Mouse (Mus musculus) bone marrow, adult 2 months (tissue): ENCODE results near the gene C130026I21Rik. TPM values are rescaled to one million over a fixed set of nuclear protein-coding genes. Genes with fewer than 3 reads are reported as not detected.
"Not testable (repeated sequence)": the region's sequence is repeated elsewhere in the genome, so short reads cannot be mapped to it uniquely, and the experiment has no call there.

ENCODE experiments used
- H3K27ac ChIP-seq: fragments of 200-500 bp; 2 replicates; pipeline ENCODE4 v1.5.1; 2012; ENCODE audit warnings: low read depth, mild to moderate bottlenecking, control low read depth, inconsistent platforms, low read length; ENCODE audit not compliant: control insufficient read depth, poor library complexity, insufficient read depth
- H3K4me1 ChIP-seq: fragments of 200-500 bp; 2 replicates; pipeline ENCODE4 v1.6.1; 2011; ENCODE audit warnings: low read length; ENCODE audit not compliant: control insufficient read depth, insufficient read depth
- H3K4me3 ChIP-seq: fragments of 200-500 bp; replicated peaks from 2 replicates; pipeline ENCODE3; 2011; ENCODE audit warnings: mild to moderate bottlenecking, low read depth, low read length, control low read depth; ENCODE audit not compliant: control insufficient read depth
- WGBS: fragments of 180-500 bp; shearing (Covaris S2); methylation state at CpG from one replicate; pipeline ENCODE4 v1.1.7; 2018; 5-methylcytosine and 5-hydroxymethylcytosine counted together
- polyA plus RNA-seq: library from polyadenylated mRNA; stranded (reverse); fragments of >200 nt; gene quantifications from 2 replicates; pipeline ENCODE4 v1.2.4, GENCODE M21; 2011; ENCODE audit warnings: low replicate concordance; ENCODE audit not compliant: missing spikeins, insufficient read depth, insufficient read length

Gene C130026I21Rik
- polyA plus RNA-seq, 1 experiment: 11.7 TPM

DNA sequence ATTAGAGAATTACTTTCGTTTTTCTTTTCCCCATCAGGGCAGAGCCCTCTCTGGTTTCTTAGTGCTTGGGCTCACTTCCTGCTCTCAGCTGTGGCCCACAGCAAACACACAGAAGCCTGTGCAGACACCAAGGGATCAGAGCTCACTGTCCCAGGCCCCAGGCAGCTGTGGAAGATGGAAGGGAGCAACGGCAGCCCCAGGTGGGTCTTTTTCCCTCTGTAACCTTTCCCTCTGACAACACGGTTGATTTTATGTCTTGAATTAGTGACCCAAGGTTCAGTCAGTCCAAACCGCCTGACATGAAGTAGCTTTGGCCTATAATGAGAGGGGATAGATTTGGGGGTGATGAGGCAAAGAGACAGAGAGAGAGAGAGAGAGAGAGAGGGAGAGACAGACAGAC is 70.8 kb downstream of the C130026I21Rik start:
- not testable (repeated sequence) for H3K4me3 ChIP-seq, H3K4me1 ChIP-seq, H3K27ac ChIP-seq
- 81% methylated on average over 3 of the region's 4 CpGs for WGBS

DNA sequence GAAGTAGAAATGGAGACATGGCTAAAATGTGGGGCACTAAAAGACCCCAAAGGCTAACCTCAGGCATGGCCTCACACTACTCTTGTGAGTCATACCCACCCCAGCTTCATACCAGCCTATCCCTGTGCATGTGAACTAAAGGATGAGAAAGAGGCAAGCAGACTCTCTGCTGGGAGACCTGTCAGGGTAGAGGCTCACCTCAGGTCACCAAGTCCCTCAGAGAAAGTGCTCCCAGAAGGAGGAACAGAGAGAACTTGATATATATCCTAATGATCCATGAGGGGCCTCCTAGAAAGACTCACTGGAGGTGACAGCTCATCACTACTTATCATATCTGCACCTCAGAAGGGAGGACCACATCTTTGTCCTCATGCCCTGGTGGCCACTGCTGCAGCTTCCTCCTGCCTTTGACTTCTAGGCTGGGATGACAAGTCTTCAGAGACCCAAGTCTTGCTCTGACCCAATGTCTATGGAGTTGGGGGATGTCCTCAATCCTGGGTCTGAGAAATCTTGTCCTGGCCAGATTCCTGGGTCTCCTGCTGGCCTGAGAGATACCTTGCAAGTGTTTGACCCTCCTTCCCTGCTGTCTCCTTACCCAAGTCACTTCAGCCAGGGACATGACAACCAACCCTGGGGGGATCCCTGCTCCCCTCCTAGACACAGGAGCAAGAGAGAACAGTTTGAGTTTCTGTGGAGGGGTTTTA is 71.6 kb downstream of the C130026I21Rik start:
- H3K27ac ChIP-seq, H3K4me3 ChIP-seq, H3K4me1 ChIP-seq: not testable (repeated sequence)

DNA sequence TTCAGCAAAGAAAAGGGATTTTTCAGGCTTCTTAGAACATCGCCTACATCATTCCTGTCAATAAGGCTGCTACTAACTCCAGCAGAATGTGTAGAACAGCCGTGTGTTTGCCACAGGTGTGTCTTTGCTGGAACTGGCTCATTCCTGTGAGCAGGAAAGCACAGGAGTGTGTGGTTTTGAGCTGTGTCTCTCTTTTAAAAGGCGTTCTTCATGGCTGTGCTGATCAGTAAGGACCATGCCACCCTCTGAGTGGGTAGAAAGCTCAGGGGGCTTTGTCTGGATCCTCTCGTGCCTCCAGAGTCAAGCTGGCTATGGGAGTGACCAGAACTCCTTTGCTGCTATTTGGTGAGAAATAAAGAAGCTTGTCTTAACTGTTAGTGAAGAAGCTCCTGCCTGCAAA is 73.6 kb downstream of the C130026I21Rik start:
- not testable (repeated sequence) for H3K27ac ChIP-seq, H3K4me3 ChIP-seq, H3K4me1 ChIP-seq
- WGBS: 57% methylated on average over 4 of the region's 4 CpGs

DNA sequence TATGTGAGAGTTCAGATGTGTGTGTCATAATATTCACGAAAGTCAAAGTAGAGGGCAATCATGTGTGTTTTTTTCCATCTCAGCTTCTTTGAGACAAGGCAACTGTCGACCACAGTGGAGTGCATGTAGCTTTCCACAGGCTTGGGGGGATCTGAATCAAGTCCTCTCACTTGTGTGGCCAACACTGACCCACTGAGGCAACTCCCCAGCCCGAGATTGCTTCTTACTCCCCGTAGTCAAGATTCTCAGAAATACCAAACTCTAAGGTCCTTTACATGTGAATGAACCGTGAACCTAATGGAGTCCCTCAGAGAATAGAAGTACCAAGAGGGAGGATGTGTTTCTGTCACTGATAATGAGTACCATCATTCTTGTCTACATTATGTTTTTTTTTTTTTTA is 76.6 kb downstream of the C130026I21Rik start:
- 64% methylated on average over 5 of the region's 5 CpGs for WGBS

DNA sequence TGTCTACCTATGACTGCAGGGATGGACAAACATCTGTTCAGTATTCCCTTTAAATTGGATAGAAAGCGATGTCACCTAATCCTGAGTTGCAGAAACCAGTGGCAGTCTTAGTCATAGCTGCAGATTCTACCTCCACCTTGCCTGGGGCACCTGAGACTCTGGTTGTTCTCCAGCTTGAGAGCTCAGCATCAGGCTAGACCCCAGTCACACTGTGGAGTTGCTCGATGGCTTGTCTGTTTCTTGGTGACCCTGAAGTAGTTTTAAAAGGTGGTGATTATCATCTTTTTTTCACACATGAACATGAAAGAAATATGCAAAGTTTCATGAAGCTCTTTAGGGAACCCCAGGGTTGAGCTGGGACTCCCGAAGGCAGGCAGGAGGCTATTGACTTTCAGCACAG is 88.4 kb downstream of the C130026I21Rik start:
- not testable (repeated sequence) for H3K27ac ChIP-seq, H3K4me3 ChIP-seq, H3K4me1 ChIP-seq
- 87% methylated on average over 2 of the region's 3 CpGs for WGBS

More for the DNA sequence above, 76.6 kb downstream of the C130026I21Rik start:
- H3K4me3 ChIP-seq, H3K4me1 ChIP-seq, H3K27ac ChIP-seq: not testable (repeated sequence)

DNA sequence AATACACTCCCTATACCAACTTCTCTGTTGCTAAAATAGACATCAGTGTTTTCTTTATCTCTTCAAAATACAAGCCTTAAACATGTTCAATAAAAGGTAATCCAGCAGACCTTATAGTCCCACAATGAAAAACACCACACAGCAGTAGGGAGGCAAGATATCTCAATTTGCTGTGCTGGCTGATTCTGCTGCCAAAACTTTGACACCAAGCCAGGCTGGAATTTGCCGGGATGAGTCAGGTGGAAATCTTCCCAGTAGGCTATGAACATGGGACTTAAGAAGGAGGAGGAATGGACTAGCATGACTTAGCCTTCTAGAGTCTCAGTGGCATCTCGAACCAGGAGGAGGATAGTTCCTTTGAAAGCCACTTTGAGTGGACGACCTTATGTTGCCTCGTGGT is 91.4 kb downstream of the C130026I21Rik start:
- H3K4me1 ChIP-seq, H3K4me3 ChIP-seq, H3K27ac ChIP-seq: not testable (repeated sequence)
- 80% methylated on average over 4 of the region's 4 CpGs for WGBS

DNA sequence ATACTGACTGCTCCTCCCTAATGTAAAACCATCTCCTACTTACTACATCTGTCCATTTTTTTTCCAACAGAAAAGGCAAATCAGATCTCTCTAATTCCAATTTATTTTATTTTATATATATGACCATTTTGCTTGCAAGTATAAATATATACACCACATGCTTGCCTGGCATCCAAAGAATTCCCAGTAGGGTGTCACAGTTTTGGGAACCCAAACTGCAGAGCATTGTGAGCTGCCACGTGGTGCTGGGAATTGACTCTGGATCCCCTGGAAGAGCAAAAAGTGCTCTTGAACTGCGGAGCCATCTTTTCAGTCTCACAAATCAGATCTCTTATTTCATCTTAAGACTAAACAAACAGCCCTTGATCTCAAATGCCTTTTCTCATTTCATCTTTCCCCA is 107.5 kb downstream of the C130026I21Rik start:
- not testable (repeated sequence) for H3K4me3 ChIP-seq
- 56% methylated on average over 2 of the region's 2 CpGs for WGBS

DNA sequence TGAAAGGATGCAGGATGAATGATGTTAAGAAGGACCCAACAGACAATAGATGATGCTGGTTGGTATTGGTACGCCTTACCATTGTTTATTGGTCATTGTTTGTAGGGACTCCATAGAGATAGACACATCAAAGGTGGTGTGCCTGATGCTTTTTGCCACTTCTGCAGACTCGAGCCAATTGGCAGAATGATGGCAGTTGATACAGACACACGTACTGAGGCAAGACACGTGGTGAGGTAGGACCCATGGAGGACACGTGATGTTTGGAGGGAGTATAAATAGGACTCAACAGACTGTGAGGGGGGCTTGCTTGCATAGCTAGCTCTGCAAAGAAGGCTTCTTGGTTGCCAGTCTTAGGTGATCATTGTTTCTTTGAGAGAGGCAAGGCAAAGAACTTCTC is 115.2 kb downstream of the C130026I21Rik start:
- WGBS: 73% methylated on average over 4 of the region's 5 CpGs

More for the DNA sequence above, 107.5 kb downstream of the C130026I21Rik start:
- H3K27ac ChIP-seq, H3K4me1 ChIP-seq: not testable (repeated sequence)

DNA sequence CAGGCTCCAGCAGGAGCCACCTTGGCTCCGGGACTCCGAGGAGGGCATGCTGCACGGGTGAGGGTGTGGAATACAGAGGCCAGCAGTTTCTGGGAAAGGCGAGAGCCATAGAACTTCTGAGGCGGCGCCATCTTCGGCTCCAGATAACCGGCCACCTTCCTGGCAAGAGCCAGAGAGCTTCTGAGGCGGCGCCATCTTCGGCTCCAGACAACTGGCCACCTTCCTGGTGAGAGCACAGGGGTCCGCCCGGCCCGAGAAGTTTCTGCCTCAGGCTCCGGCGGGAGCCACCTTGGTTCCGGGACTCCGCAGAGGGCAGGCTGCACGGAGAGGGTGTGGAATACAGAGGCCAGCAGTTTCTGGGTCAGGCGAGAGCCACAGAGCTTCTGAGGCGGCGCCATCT is 136.7 kb downstream of the C130026I21Rik start:
- 85% methylated on average over 22 of the region's 22 CpGs for WGBS
- H3K4me1 ChIP-seq, H3K4me3 ChIP-seq, H3K27ac ChIP-seq: not testable (repeated sequence)

More for the DNA sequence above, 115.2 kb downstream of the C130026I21Rik start:
- not testable (repeated sequence) for H3K27ac ChIP-seq, H3K4me1 ChIP-seq, H3K4me3 ChIP-seq

DNA sequence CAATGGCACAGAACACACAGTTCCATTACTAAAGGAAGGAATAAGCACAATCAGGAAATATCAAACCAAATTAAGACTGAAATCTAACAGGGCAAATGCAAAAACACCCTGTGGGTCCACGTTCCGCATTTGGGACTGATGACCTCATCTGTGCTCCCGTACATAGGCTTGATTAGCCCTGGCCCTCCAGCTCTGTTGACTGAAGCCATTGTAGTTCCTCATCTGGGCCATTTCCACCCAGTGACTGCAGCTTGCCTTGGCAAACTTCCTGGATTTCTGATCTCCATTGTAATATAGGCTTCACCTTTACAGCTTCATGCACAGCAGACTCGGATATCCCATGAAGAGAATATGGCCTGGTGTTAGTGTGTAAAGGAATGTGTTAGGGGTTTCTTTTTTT is 148.5 kb downstream of the C130026I21Rik start:
- not testable (repeated sequence) for H3K4me3 ChIP-seq, H3K27ac ChIP-seq, H3K4me1 ChIP-seq
- 77% methylated on average over 4 of the region's 4 CpGs for WGBS

DNA sequence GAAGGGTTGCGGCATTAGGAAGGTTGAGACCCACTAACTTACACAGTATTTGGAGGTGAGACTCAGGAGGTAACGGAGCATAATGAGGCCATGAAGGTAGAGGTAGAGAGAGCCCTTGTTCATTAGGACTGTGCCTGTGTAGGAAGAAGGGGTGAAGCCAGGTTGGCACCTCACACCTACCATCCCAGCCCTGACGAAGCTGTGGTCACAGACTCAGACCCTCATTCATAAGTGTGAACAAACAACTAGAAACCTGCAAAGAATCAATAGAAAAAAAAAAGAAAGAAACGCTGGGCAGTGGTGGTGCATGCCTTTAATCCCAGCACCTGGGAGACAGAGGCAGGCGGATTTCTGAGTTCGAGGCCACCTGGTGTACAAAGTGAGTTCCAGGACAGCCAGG is 152.0 kb downstream of the C130026I21Rik start:
- H3K4me3 ChIP-seq, H3K27ac ChIP-seq, H3K4me1 ChIP-seq: not testable (repeated sequence)
- WGBS: 82% methylated on average over 6 of the region's 6 CpGs

DNA sequence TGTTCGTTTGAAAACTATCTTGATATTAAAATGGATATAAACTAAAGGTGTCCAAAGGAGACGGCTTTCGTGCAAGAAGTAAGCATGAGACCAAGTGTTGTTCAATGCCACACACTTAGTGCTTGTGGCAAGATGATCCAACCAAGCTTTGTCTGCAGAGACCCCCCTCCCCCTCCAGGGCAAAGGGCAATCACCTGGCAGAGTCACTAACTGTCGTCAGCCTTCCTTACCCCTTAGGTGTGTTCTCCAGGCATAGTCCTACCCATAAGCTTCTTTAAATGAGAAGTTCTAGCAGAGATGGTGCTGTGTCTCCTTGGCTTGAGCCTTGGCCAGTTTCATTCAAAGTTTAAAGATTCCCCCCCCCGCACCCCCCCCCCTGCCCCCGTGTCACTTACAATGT is 152.8 kb downstream of the C130026I21Rik start:
- not testable (repeated sequence) for H3K4me1 ChIP-seq, H3K4me3 ChIP-seq, H3K27ac ChIP-seq
- 51% methylated on average over 5 of the region's 6 CpGs for WGBS

DNA sequence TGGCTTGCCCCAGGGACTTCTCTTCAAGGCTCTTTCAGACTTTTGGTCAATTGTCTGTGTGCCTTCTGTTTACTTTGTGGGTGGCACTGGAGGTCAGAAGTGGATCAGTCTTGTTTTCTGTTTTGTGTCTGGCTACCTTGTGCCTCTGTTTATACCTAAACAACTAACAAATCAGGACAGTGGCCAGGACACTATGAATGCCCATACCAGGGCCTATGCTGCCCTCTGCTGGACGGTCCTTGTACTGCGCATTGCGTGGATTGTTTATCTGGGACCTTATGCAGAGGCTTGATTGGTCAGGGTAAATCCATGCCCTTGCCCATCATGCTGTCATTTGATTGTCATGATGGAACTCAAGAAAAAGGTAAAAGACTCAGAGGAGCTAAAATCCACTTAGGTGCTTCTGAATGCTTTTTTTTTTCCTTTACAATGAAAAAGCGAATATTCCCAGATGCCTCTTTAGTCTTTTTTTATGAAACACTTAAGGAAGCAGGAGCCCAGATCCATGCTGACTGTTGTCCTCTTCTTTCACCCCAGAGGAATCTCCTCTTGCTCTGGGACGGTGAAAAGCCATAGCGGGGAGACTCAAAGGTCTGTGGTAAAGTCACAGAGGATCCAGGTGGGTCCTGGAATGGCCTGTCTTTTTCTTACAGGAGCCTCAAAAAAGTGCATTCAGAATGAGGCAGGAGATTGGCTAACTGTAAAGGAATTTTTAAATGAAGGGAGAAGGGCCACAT is 155.5 kb downstream of the C130026I21Rik start:
- H3K4me1 ChIP-seq, H3K27ac ChIP-seq, H3K4me3 ChIP-seq: not testable (repeated sequence)
- WGBS: 51% methylated on average over 6 of the region's 6 CpGs

DNA sequence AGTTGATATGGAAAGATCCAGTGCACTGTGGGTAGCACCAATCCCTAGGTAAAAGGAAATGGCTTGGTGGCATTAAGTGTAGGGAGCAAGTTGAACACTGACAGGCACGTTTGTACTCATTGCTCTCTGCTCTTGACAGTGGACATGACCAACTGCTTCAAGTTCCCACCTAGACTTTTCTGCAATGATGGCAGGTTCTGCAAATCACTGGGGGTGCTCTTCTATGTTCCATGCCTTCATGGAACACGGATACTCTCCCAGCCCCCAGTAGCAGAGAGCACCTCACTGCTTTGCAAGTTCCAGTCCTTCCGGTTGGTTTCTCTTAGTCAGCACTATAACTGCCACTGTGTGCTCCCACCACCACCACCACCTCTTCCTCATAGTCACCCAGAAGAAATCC is 156.3 kb downstream of the C130026I21Rik start:
- not testable (repeated sequence) for H3K4me3 ChIP-seq, H3K27ac ChIP-seq, H3K4me1 ChIP-seq
- 70% methylated on average over 3 of the region's 3 CpGs for WGBS
